Mouse (Mus musculus) intestine, embryonic 14.5 days (tissue): ENCODE results near the gene Cd6. TPM values are rescaled to one million over a fixed set of nuclear protein-coding genes. Genes with fewer than 3 reads are reported as not detected.

Experiments used
- ATAC-seq: fragments of 200-750 bp; cut with Nextera tagmentation; replicated peaks from 2 replicates; pipeline ENCODE4 v1.8.0; 2017; ENCODE audit warnings: low read depth, moderate number of reproducible peaks, moderate TSS enrichment, moderate library complexity; ENCODE audit not compliant: low FRiP score, low TSS enrichment
- DNase-seq: peaks from one replicate; pipeline ENCODE4 v3.0.0-alpha.2; 2018; ENCODE audit warnings: low spot score
- H3K27ac ChIP-seq: fragments of 300-500 bp; sonication (generic); 2 replicates; pipeline ENCODE4 v1.5.1; 2014; ENCODE audit warnings: low read depth, mild to moderate bottlenecking, control low read depth
- H3K27me3 ChIP-seq: fragments of 300-500 bp; sonication (generic); replicated peaks from 2 replicates; pipeline ENCODE4 v1.6.1; 2014; ENCODE audit warnings: low read length, control low read depth; ENCODE audit not compliant: control insufficient read depth, insufficient read depth
- H3K36me3 ChIP-seq: fragments of 300-500 bp; sonication (generic); 2 replicates; pipeline ENCODE4 v1.6.1; 2014; ENCODE audit warnings: low read length, control low read depth; ENCODE audit not compliant: control insufficient read depth, insufficient read depth
- H3K4me1 ChIP-seq: fragments of 300-500 bp; sonication (generic); replicated peaks from 2 replicates; pipeline ENCODE4 v1.6.1; 2014; ENCODE audit warnings: low read length, control low read depth, mixed read lengths; ENCODE audit not compliant: control insufficient read depth, insufficient read depth
- H3K4me2 ChIP-seq: fragments of 300-500 bp; sonication (generic); 2 replicates; pipeline ENCODE4 v1.6.1; 2014; ENCODE audit warnings: low read length
- H3K4me3 ChIP-seq: fragments of 300-500 bp; sonication (generic); 2 replicates; pipeline ENCODE4 v1.5.1; 2014; ENCODE audit warnings: low read depth, low read length, control low read depth, mixed read lengths
- H3K9ac ChIP-seq: fragments of 300-500 bp; sonication (generic); 2 replicates; pipeline ENCODE4 v1.6.1; 2014; ENCODE audit warnings: mild to moderate bottlenecking, low read length
- H3K9me3 ChIP-seq: fragments of 300-500 bp; sonication (generic); 2 replicates; pipeline ENCODE4 v1.6.1; 2016; ENCODE audit warnings: low read length, control low read depth; ENCODE audit not compliant: control insufficient read depth
- WGBS: fragments of 180-500 bp; shearing (Covaris S2); extraction: QIAGEN DNeasy Blood & Tissue Kit; methylation state at CpG from one replicate; pipeline ENCODE4 v1.1.7; 2014; 5-methylcytosine and 5-hydroxymethylcytosine counted together
- polyA plus RNA-seq: library from polyadenylated mRNA; unstranded; fragments of >200 nt; fragmentation: Nextera tagmentation; extraction: Ambion mirVana; gene quantifications from 2 replicates; pipeline ENCODE4 v1.2.1, GENCODE M21; 2014

Gene Cd6
- polyA plus RNA-seq, 1 experiment from 2014 or later, result 0.11 TPM

DNA sequence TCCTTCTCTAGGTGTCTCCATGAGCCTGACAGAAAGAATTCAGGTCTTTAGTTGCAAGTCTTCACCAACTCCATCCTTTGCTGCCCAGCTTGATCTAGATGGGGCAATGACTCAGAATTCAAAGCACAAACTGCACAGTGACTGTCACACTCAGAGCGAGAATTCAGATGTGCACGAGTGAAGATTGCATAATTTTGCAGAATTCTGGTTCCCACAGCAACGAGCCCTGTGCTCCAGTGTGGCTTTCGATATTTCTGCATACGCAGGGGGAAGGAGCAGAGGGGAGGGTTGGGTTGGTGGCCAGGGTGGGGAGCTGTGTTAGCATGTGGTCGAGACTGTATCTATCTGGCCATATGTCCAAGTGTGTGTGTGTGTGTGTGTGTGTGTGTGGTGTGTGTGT is 28.8 kb downstream of the Cd6 start:
- Histone ChIP-seq H3K36me3 (no peaks in the 10 kb centered on the region), H3K4me1 (no peaks in the 10 kb centered on the region), H3K27me3 (no peaks in the 10 kb centered on the region), H3K4me3 (no peak overlapping the region), H3K9me3 (no peaks in the 10 kb centered on the region), H3K9ac (no peak overlapping the region), H3K4me2 (no peak overlapping the region), H3K27ac (no peak overlapping the region)
- no peak for ATAC-seq
- 76% methylated on average over 6 of the region's 6 CpGs for WGBS
- DNase-seq, result no peak

DNA sequence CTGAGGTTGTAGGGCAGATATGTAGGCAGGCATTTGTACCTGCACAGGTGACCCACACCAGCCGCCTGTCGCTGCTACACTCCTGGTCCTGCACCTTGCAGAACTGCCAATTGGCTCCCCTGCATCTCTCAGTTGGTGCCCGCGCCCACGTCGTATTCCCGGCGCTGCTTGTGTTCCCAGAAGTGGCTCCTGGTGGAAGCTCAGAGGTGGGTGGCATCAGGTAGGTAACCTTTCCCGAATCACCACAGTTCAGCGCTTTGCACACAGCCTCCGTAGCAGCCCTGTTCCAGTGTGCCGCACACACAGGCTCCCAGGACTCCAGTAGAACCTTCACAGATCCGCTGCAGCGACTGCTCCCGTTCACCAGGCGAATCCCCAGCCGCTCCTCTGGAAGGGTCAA is 30.7 kb downstream of the Cd6 start:
- no peak for DNase-seq
- no peak overlapping the region for H3K27ac ChIP-seq
- H3K4me3 ChIP-seq, result no peak overlapping the region
- H3K27me3 ChIP-seq, result no peaks in the 10 kb centered on the region
- H3K9me3 ChIP-seq, result no peaks in the 10 kb centered on the region
- no peaks in the 10 kb centered on the region for H3K36me3 ChIP-seq
- H3K9ac ChIP-seq, result no peak overlapping the region
- ATAC-seq, result no peak
- no peak overlapping the region for H3K4me2 ChIP-seq
- H3K4me1 ChIP-seq, result no peaks in the 10 kb centered on the region
- 90% methylated on average over 17 of the region's 17 CpGs for WGBS

DNA sequence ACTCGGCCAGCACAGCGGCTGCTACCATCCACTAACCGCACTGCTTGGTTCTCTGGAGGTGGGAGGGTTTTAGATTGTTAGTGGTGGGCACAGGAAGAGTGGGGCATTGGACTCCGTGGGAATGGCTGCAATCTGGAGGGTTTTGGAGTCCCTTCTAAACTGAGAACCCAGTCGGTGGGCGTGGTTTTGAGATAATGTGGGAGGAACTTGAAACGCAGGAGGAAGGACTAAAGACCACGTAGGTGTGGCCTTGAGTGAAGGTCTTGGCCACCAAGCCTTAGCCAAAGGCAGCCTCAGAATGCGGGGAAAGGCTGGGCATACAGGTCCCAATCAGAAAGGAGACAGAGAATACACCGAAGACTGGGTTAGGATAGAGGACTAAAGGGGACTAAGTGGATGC is 31.3 kb downstream of the Cd6 start:
- Histone ChIP-seq H3K4me3 (no peak overlapping the region), H3K4me2 (no peak overlapping the region), H3K27ac (no peak overlapping the region), H3K9ac (no peak overlapping the region), H3K27me3 (no peaks in the 10 kb centered on the region), H3K36me3 (no peaks in the 10 kb centered on the region), H3K4me1 (no peaks in the 10 kb centered on the region), H3K9me3 (no peaks in the 10 kb centered on the region)
- no peak for ATAC-seq
- DNase-seq, result no peak
- WGBS, result 66% methylated on average over 10 of the region's 10 CpGs

DNA sequence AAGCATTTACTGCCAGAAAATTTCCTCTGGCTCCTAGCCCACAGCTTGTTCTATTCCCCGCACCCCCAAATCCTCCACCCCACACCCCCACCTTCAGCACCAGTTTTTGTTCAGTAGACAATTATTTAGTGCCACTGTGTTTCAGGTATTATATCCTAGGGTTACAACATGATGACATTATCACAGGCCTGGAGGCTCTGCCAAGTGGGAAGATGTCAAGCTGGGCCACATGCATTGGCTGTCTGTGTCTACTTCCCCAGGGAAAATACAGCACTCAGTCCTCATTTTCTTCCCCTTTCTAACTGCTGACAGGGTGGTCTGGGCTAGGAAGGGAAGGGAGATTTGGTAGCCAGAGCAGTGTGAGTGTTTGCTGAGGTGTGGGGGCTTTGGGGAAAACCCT is 34.9 kb downstream of the Cd6 start:
- no peaks in the 10 kb centered on the region for H3K4me1 ChIP-seq
- no peaks in the 10 kb centered on the region for H3K27me3 ChIP-seq
- no peak overlapping the region for H3K4me2 ChIP-seq
- H3K36me3 ChIP-seq, result no peaks in the 10 kb centered on the region
- no peak overlapping the region for H3K9ac ChIP-seq
- no peak for ATAC-seq
- no peak overlapping the region for H3K4me3 ChIP-seq
- no peak for DNase-seq
- H3K27ac ChIP-seq, result no peak overlapping the region
- WGBS, result 94% methylated on average over 1 of the region's 1 CpGs
- H3K9me3 ChIP-seq, result no peaks in the 10 kb centered on the region

DNA sequence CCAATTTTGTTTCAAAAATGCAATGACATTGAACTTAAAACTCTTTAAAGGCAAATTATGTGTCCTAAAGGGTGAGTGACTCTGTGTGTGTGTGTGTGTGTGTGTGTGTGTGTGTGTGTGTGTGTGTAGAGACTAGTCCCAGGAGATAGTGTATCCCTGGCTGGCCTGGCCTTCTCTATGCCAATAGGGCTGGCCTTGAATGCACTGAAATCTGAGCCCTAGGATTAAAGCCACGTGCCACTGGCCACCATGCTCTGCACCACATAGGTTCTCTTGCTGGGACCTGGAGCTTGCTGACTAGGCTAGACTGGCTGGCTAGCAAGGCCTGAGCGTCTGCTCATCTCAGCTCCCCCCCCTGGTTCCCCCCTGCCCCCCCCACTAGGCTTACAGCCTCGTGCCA is 36.8 kb downstream of the Cd6 start:
- ATAC-seq, result no peak
- WGBS, result 42% methylated on average over 3 of the region's 3 CpGs

DNA sequence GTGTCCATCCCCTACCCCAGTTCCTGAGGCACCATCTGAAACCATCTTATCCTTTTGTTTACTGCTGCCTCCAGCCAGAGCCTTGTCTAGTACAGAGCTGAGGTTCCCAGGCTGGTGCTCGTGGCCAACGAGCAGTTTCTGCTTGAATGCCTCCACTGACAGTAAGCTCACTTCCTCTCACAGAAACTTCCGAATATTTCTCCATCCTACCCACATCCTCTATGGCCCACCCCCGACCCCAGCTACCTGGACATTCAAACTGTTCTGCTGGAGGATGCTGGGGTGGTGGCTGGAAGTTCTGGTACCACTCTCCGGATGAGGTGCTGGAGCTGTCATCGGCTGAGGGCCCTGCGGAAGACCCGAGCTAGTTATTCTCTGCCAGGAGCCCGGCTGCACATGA is 39.5 kb downstream of the Cd6 start:
- Histone ChIP-seq H3K36me3 (no peaks in the 10 kb centered on the region), H3K9ac (no peak overlapping the region), H3K27ac (no peak overlapping the region), H3K4me1 (no peaks in the 10 kb centered on the region), H3K4me3 (no peak overlapping the region), H3K9me3 (no peaks in the 10 kb centered on the region), H3K27me3 (no peaks in the 10 kb centered on the region), H3K4me2 (no peak overlapping the region)
- WGBS, result 75% methylated on average over 9 of the region's 9 CpGs
- ATAC-seq, result no peak
- DNase-seq, result no peak

More for the DNA sequence above, 36.8 kb downstream of the Cd6 start:
- Histone ChIP-seq H3K27ac (no peak overlapping the region), H3K4me1 (no peaks in the 10 kb centered on the region), H3K9ac (no peak overlapping the region), H3K36me3 (no peaks in the 10 kb centered on the region), H3K4me3 (no peak overlapping the region), H3K9me3 (no peaks in the 10 kb centered on the region), H3K4me2 (no peak overlapping the region), H3K27me3 (no peaks in the 10 kb centered on the region)
- no peak for DNase-seq

DNA sequence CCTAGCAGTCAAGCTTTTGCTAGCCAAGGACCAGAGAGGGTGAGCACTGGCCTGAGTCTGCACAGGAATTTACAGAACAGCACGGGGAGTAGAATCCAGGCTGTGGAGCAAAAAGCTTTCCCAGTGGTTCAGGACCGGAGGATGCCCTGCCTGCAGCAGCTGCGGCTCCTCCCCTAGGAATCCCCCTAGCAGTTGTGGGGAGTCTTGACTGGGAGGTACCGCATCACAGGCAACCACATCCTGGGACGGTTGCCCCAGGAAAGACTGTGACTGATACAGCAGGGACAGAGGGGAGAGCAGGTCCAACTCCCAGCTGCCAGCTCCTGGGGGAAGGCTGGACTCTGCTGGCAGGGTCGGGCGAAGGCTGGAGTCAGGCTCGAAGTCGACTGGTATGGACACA is 41.6 kb downstream of the Cd6 start:
- Histone ChIP-seq H3K9me3 (no peaks in the 10 kb centered on the region), H3K4me2 (no peak overlapping the region), H3K9ac (no peak overlapping the region), H3K36me3 (no peaks in the 10 kb centered on the region), H3K27ac (no peak overlapping the region), H3K4me3 (no peak overlapping the region), H3K4me1 (no peaks in the 10 kb centered on the region), H3K27me3 (no peaks in the 10 kb centered on the region)
- DNase-seq (no peak), ATAC-seq (no peak)
- WGBS, result 76% methylated on average over 9 of the region's 9 CpGs

DNA sequence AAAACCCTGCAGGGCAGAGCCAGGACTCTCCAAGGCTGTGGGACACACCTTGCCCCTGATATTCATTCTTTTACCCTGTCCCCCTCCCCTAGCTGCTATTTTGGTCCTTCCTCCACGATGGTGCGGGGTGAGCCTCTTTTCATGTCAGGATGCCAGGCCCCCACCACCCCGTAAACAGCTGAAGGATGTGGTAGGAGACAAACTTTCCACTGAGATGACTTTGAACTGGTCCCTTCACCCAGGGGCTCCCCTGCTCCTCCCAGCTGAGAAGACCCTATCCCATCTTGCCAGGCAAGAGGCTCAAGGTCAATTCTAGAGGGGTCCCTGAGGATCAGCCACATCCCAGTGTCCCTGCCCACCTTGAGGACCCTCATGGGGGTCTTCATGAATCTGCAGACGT is 42.5 kb downstream of the Cd6 start:
- Histone ChIP-seq H3K36me3 (no peaks in the 10 kb centered on the region), H3K27ac (no peak overlapping the region), H3K4me2 (no peak overlapping the region), H3K27me3 (no peaks in the 10 kb centered on the region), H3K4me3 (no peak overlapping the region), H3K9me3 (no peaks in the 10 kb centered on the region), H3K4me1 (no peaks in the 10 kb centered on the region), H3K9ac (no peak overlapping the region)
- DNase-seq (no peak), ATAC-seq (no peak)
- 82% methylated on average over 4 of the region's 4 CpGs for WGBS

DNA sequence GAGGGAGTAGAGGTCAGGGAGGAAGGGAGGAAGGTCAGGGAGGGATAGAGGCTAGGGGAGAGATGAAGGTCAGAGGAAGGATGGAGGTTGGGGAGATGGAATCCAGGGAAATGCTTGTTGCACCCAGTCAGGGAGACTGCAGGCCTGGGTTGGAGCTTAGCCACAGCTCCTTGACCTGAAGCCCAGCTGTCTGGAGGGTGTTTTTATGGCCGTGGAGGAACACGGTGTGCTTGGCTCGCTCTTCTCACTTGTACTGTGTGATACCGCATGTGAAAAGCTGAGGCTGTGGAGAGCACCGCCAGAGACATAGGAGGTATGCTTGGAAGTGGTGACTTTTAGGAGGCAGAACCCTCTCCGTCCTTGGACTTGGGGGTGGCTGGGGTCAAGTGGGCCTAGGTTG is 43.1 kb downstream of the Cd6 start:
- Histone ChIP-seq H3K27ac (no peak overlapping the region), H3K4me2 (no peak overlapping the region), H3K36me3 (no peaks in the 10 kb centered on the region), H3K4me3 (no peak overlapping the region), H3K4me1 (no peaks in the 10 kb centered on the region), H3K27me3 (no peaks in the 10 kb centered on the region), H3K9me3 (no peaks in the 10 kb centered on the region), H3K9ac (no peak overlapping the region)
- DNase-seq (no peak), ATAC-seq (no peak)
- WGBS, result 77% methylated on average over 6 of the region's 6 CpGs
